Mouse (Mus musculus): ENCODE results near the gene 2010111I01Rik.

DNA sequence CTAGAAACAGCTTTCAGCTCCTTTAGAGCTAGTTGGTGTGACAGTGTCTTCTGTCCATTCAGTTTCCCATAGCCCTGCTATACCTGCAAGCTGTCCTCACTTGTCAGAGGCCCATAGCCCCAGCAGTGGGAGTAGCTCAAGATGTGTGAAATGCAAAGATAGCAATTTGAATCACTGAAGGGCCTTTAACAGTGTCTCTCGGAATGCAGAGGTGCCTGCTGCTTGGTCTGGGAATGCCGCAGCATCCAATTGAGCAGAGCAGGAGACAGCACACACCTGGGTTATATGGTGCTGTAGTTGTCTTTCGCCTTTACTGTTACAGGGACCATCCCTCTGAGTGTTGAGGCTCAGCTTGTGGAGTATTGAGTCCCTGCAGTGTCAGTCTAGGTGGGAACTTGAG is 329.0 kb downstream of the 2010111I01Rik start:
- TF ChIP-seq HCFC1 (IDR thresholded peaks at IDR 0.05; ENCODE audit: borderline replicate concordance, insufficient read depth, low read length) (no peak), CHD2 (IDR thresholded peaks at IDR 0.05; ENCODE audit: low read depth, low read length) (no peak), ZC3H11A (IDR thresholded peaks at IDR 0.05; ENCODE audit: borderline replicate concordance, low read depth, low read length) (no peak)
